Mouse (Mus musculus) neural tube, embryonic 15.5 days (tissue): Measurements from ENCODE around the gene Lrrc36. TPM values are rescaled to one million over a fixed set of nuclear protein-coding genes. Genes with fewer than 3 reads are reported as not detected.

Experiments used
- ATAC-seq: fragments of 200-750 bp; cut with Nextera tagmentation; 2 replicates; pipeline ENCODE4 v1.8.0; 2017; ENCODE audit warnings: mild to moderate bottlenecking, moderate TSS enrichment, moderate library complexity; ENCODE audit not compliant: low FRiP score
- H3K27ac ChIP-seq: fragments of 300-500 bp; sonication (generic); replicated peaks from 2 replicates; pipeline ENCODE4 v1.5.1; 2015; ENCODE audit warnings: mild to moderate bottlenecking, inconsistent platforms
- H3K27me3 ChIP-seq: fragments of 300-500 bp; sonication (generic); replicated peaks from 2 replicates; pipeline ENCODE4 v1.6.1; 2015; ENCODE audit warnings: inconsistent platforms
- H3K36me3 ChIP-seq: fragments of 300-500 bp; sonication (generic); 2 replicates; pipeline ENCODE4 v1.6.1; 2015; ENCODE audit warnings: inconsistent platforms
- H3K4me1 ChIP-seq: fragments of 300-500 bp; sonication (generic); 2 replicates; pipeline ENCODE4 v1.6.1; 2015; ENCODE audit warnings: inconsistent platforms
- H3K4me2 ChIP-seq: fragments of 300-500 bp; sonication (generic); 2 replicates; pipeline ENCODE4 v1.6.1; 2015; ENCODE audit warnings: inconsistent platforms, mild to moderate bottlenecking, moderate library complexity
- H3K4me3 ChIP-seq: fragments of 300-500 bp; sonication (generic); replicated peaks from 2 replicates; pipeline ENCODE4 v1.5.1; 2015; ENCODE audit warnings: mild to moderate bottlenecking, inconsistent platforms
- H3K9ac ChIP-seq: fragments of 300-500 bp; sonication (generic); replicated peaks from 2 replicates; pipeline ENCODE4 v1.6.1; 2015; ENCODE audit warnings: mild to moderate bottlenecking, inconsistent platforms
- H3K9me3 ChIP-seq: fragments of 300-500 bp; sonication (generic); replicated peaks from 2 replicates; pipeline ENCODE4 v1.6.1; 2016; ENCODE audit warnings: inconsistent platforms
- WGBS: fragments of 180-500 bp; shearing (Covaris S2); methylation state at CpG from one replicate; pipeline ENCODE4 v1.1.7; 2015; ENCODE audit warnings: mixed read lengths; 5-methylcytosine and 5-hydroxymethylcytosine counted together
- polyA plus RNA-seq: library from polyadenylated mRNA; unstranded; fragments of >200 nt; fragmentation: Nextera tagmentation; extraction: Ambion mirVana; gene quantifications from 2 replicates; pipeline ENCODE4 v1.2.1, GENCODE M21; 2015

Gene Lrrc36
- polyA plus RNA-seq, 1 experiment from 2014 or later = 0.23 TPM

GRCm38 (mm10) chr8:105397747-105398146, 15.6 kb upstream of the Lrrc36 start:
- H3K4me2 ChIP-seq = no peak overlapping the region
- no peak for ATAC-seq
- H3K36me3 ChIP-seq = no peaks in the 10 kb centered on the region
- no peak overlapping the region for H3K27ac ChIP-seq
- 35% methylated on average over 3 of the region's 3 CpGs for WGBS
- no peaks in the 10 kb centered on the region for H3K27me3 ChIP-seq
- H3K9me3 ChIP-seq = no peaks in the 10 kb centered on the region
- no peaks in the 10 kb centered on the region for H3K4me1 ChIP-seq
- H3K9ac ChIP-seq = no peak overlapping the region
- H3K4me3 ChIP-seq = no peak overlapping the region

- no peaks in the 10 kb centered on the region for H3K4me1 ChIP-seq
- no peaks in the 10 kb centered on the region for H3K9me3 ChIP-seq
- no peak overlapping the region for H3K4me2 ChIP-seq
- ATAC-seq = no peak
- no peaks in the 10 kb centered on the region for H3K36me3 ChIP-seq
- H3K4me3 ChIP-seq = no peak overlapping the region
- 84% methylated on average over 5 of the region's 5 CpGs for WGBS
- H3K27ac ChIP-seq = no peak overlapping the region
- no peaks in the 10 kb centered on the region for H3K27me3 ChIP-seq
- no peak overlapping the region for H3K9ac ChIP-seq
These were observed 13.4 kb upstream of the Lrrc36 start for GRCm38 (mm10) chr8:105400016-105400415.

- Histone ChIP-seq H3K4me3 (no peak overlapping the region), H3K36me3 (no peaks in the 10 kb centered on the region), H3K4me1 (no peaks in the 10 kb centered on the region), H3K27ac (no peak overlapping the region), H3K4me2 (no peak overlapping the region), H3K9me3 (no peaks in the 10 kb centered on the region), H3K27me3 (no peaks in the 10 kb centered on the region), H3K9ac (no peak overlapping the region)
- ATAC-seq = no peak
- 86% methylated on average over 8 of the region's 8 CpGs for WGBS
These were observed 9.9 kb upstream of the Lrrc36 start for GRCm38 (mm10) chr8:105403467-105403866.

DNA sequence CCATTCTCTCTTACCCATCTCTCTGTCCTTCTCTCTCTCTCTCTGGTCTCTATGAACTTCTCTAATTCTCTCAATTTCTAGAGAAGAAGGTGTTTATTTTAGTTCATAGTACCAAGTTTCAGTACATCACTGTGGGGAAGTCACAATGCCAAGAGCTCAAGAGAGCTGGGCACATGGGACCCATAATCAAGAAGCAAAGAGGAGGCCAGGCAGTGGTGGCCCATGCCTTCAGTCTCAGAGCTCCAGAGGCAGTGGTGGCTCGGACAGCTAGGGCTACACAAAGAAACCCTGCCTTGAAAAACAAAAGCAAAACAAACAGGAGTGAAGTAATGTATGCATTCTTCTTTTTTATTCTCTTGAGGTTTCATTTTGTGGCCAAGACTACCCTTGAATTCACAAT, 8.9 kb upstream of the Lrrc36 start:
- no peak overlapping the region for H3K4me2 ChIP-seq
- H3K36me3 ChIP-seq = no peaks in the 10 kb centered on the region
- 47% methylated on average over 1 of the region's 1 CpGs for WGBS
- no peak for ATAC-seq
- no peaks in the 10 kb centered on the region for H3K4me1 ChIP-seq
- no peak overlapping the region for H3K9ac ChIP-seq
- H3K9me3 ChIP-seq = no peaks in the 10 kb centered on the region
- no peak overlapping the region for H3K27ac ChIP-seq
- no peak overlapping the region for H3K4me3 ChIP-seq
- no peaks in the 10 kb centered on the region for H3K27me3 ChIP-seq

DNA sequence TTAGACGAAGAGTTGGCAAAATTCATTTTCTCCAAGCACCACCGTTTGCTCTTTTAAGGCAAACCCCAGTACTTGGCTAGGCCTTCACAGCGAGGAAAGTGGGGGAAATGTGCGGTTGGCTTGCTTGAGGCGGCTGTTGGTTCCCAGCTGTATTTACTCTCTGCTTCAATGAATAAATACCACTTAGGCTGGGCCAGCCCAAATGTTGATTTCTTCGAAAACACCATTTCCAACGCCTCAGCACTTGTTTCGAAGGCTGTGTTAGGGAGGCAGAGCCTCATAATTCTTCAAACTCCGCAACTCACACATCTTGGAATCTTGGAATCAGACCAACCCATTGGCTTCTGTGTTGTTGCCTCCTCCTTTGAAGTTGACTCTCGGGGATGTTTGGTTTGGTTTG, 7.0 kb upstream of the Lrrc36 start:
- Histone ChIP-seq H3K27me3 (no peaks in the 10 kb centered on the region), H3K36me3 (no peaks in the 10 kb centered on the region), H3K4me3 (no peak overlapping the region), H3K27ac (no peak overlapping the region), H3K4me2 (no peak overlapping the region), H3K4me1 (no peaks in the 10 kb centered on the region), H3K9ac (no peak overlapping the region), H3K9me3 (no peaks in the 10 kb centered on the region)
- ATAC-seq = no peak
- WGBS = 70% methylated on average over 10 of the region's 10 CpGs

DNA sequence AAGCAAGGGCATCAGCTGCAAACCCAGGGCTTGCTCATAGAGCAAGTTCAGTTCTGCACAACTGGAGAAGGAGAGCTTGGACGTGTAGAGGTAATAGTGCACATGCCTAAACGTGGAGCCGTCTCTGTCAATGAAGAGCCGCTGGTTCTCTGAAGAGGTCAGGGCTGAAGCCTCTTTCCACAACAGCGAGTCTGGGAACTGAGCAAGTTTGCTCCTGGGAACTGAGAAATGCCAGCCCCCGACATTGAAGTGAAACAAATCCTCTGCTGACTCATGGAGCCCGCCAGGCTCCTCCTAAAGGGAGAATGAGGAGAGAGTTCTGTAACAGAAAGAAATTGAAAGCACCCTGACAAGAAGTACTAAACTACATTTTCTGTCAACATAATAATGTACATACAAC, 5.0 kb upstream of the Lrrc36 start:
- no peak for ATAC-seq
- 71% methylated on average over 7 of the region's 7 CpGs for WGBS

DNA sequence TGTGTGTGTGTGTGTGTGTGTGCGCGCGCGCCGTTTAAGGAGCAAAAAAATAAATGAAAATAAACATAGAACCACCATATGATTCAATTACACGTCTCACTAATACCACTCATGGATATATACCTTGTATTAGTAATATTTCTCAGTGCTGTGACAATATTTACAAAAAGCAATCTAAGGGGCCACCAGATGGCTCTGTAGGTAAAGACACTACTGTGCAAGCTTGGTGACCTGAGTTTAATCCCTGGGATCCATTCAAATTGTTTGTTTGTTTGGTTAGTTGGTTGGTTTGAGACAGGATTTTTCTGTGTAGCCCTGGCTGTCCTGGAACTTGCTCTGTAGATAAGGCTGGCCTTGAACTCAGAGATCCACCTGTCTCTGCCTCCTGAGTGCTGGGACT, 3.4 kb upstream of the Lrrc36 start:
- Histone ChIP-seq H3K9me3 (no peaks in the 10 kb centered on the region), H3K9ac (no peak overlapping the region), H3K4me3 (no peak overlapping the region), H3K27me3 (peaks cover 14% of the 10 kb centered on the region; the same call in 1 of the 2 replicates), H3K4me2 (no peak overlapping the region), H3K4me1 (peaks cover 11% of the 10 kb centered on the region), H3K27ac (no peak overlapping the region), H3K36me3 (no peaks in the 10 kb centered on the region)
- WGBS = 91% methylated on average over 6 of the region's 6 CpGs
- ATAC-seq = no peak

More for the DNA sequence above, 5.0 kb upstream of the Lrrc36 start:
- Histone ChIP-seq H3K9ac (no peak overlapping the region), H3K4me1 (peaks cover 3% of the 10 kb centered on the region), H3K27ac (no peak overlapping the region), H3K4me3 (no peak overlapping the region), H3K27me3 (0 out of 2 replicates have a peak, but pooled peaks cover 5% of the 10 kb centered on the region), H3K9me3 (no peaks in the 10 kb centered on the region), H3K36me3 (no peaks in the 10 kb centered on the region), H3K4me2 (no peak overlapping the region)

- H3K9ac ChIP-seq = no peak overlapping the region
- H3K4me2 ChIP-seq = no peak overlapping the region
- H3K4me1 ChIP-seq = peaks cover 2% of the 10 kb centered on the region; the same call in 1 of the 2 replicates
- 74% methylated on average over 2 of the region's 2 CpGs for WGBS
- no peaks in the 10 kb centered on the region for H3K36me3 ChIP-seq
- H3K27ac ChIP-seq = no peak overlapping the region
- no peak overlapping the region for H3K4me3 ChIP-seq
- peaks cover 2% of the 10 kb centered on the region; the same call in 1 of the 2 replicates for H3K27me3 ChIP-seq
- ATAC-seq = no peak
- no peaks in the 10 kb centered on the region for H3K9me3 ChIP-seq
These were observed 5.6 kb downstream of the Lrrc36 start for GRCm38 (mm10) chr8:105418992-105419391.

- Histone ChIP-seq H3K9ac (no peak overlapping the region), H3K27ac (no peak overlapping the region), H3K4me3 (no peak overlapping the region), H3K4me2 (no peak overlapping the region), H3K36me3 (no peaks in the 10 kb centered on the region), H3K9me3 (no peaks in the 10 kb centered on the region), H3K4me1 (no peaks in the 10 kb centered on the region), H3K27me3 (no peaks in the 10 kb centered on the region)
- 88% methylated on average over 4 of the region's 4 CpGs for WGBS
- no peak for ATAC-seq
These were observed 6.4 kb downstream of the Lrrc36 start for GRCm38 (mm10) chr8:105419800-105420199.

GRCm38 (mm10) chr8:105422006-105422405, 8.6 kb downstream of the Lrrc36 start:
- Histone ChIP-seq H3K27ac (no peak overlapping the region), H3K4me3 (no peak overlapping the region), H3K9me3 (no peaks in the 10 kb centered on the region), H3K27me3 (no peaks in the 10 kb centered on the region), H3K4me1 (no peaks in the 10 kb centered on the region), H3K9ac (no peak overlapping the region), H3K36me3 (no peaks in the 10 kb centered on the region), H3K4me2 (no peak overlapping the region)
- 79% methylated on average over 1 of the region's 1 CpGs for WGBS
- ATAC-seq = no peak

GRCm38 (mm10) chr8:105426878-105427277, 13.5 kb downstream of the Lrrc36 start:
- H3K27me3 ChIP-seq = no peaks in the 10 kb centered on the region
- H3K9me3 ChIP-seq = no peaks in the 10 kb centered on the region
- no peaks in the 10 kb centered on the region for H3K36me3 ChIP-seq
- no peak for ATAC-seq
- no peak overlapping the region for H3K27ac ChIP-seq
- H3K4me3 ChIP-seq = no peak overlapping the region
- H3K9ac ChIP-seq = no peak overlapping the region
- H3K4me1 ChIP-seq = peaks cover 7% of the 10 kb centered on the region
- 75% methylated on average over 6 of the region's 6 CpGs for WGBS
- H3K4me2 ChIP-seq = no peak overlapping the region

DNA sequence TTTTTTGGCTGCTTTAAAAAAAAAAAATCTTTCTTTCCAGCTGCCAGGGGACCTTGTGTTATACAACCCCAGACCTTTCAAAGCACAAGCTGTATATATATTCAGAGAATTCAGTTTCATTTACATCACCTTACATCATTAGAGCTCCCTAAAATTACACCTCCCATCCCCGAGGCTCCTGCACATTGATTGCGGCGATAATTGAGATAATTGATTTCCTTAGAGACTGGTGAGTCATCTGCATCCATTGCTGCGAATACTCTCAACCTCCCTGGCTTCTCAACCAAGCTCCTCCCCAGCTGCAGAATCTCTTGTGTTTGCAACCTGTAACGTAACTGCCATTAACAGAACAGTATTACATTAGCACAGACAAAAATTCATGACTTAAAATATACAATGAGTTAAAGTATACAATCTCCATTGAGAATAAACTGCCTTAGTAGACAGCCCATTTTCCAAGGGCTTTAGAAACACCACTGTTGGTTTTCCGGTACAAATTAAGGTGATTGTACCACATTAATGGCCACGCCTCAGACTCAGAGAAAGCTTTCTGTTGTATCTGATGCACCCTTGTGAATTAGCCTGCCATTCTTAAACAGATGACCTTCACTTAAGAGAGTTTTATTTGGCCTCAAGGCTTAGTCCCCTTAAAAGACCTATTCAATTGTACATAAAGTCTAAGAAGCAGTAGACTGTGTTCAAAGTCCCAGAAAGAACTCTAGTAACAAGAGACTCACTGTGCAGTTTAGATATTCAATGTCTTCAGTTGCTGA, 18.6 kb downstream of the Lrrc36 start:
- H3K36me3 ChIP-seq = no peaks in the 10 kb centered on the region
- no peaks in the 10 kb centered on the region for H3K27me3 ChIP-seq
- no peaks in the 10 kb centered on the region for H3K9me3 ChIP-seq
- peaks cover 22% of the 10 kb centered on the region for H3K4me1 ChIP-seq
- H3K4me3 ChIP-seq = no peak overlapping the region
- 24% methylated on average over 7 of the region's 7 CpGs for WGBS
- H3K4me2 ChIP-seq = no peak overlapping the region
- ATAC-seq = no peak
- H3K27ac ChIP-seq = no peak overlapping the region
- H3K9ac ChIP-seq = no peak overlapping the region
